Mouse (Mus musculus): ENCODE results near the gene Fam122a.

GRCm38 (mm10) chr19:24514661-24515642, 37.8 kb upstream of the Fam122a start:
- TF ChIP-seq CTCF (IDR thresholded peaks at IDR 0.05; ENCODE audit: low read depth, low read length) (no peak), GATA1 (IDR thresholded peaks at IDR 0.05; ENCODE audit: borderline replicate concordance, low read length) (no peak), TAL1 (conservative IDR thresholded peaks at IDR 0.05; ENCODE audit: low read depth, low read length) (no peak), GATA2 (IDR thresholded peaks at IDR 0.05; ENCODE audit: borderline replicate concordance, low read depth, low read length) (no peak), POLR2AphosphoS5 (IDR thresholded peaks at IDR 0.05; ENCODE audit: insufficient replicate concordance, low read depth, low read length) (no peak)
